Mouse (Mus musculus): ENCODE results near the gene Arid3b. TPM values are rescaled to one million over a fixed set of nuclear protein-coding genes. Genes with fewer than 3 reads are reported as not detected.

The Arid3b gene
- total RNA-seq, 4 experiments from 2014 or later: 2.9 to 5.4 (median 3.4) TPM

- no peak for DNase-seq (ENCODE audit: low spot score)
These were observed 88.5 kb downstream of the Arid3b start for GRCm38 (mm10) chr9:57748137-57748536.

DNA sequence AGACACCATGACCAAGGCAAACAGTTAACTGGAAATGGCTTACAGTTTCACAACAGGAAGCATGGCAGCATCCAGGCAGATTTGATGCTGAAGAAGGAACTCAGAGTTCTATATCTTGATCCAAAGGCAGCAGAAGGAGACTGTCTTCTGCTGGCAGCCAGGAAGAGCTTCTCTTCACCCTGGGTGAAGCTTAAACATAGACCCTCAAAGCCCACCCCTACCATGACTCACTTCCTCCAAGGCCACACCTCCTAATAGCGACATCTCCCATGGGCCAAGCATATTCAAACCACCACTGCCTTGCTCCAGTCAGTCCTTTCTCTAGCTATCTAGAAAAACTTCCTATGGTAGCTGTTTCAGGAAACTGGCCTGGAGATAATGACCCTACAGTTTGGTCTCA, 89.5 kb downstream of the Arid3b start:
- DNase-seq (ENCODE audit: low spot score): no peak

GRCm38 (mm10) chr9:57744462-57745091, 92.0 kb downstream of the Arid3b start:
- no peak for DNase-seq (ENCODE audit: low spot score)

Other genes starting within 250 kb of the Arid3b start
- gene Ulk3, start 247.3 kb downstream of the Arid3b start, total RNA-seq (2022): 10 to 100 TPM in 2 of 4 experiments, 1 to 10 TPM in 2; 6.9 to 11.9 (median 10.0) TPM
- not detected for gene Cplx3, start 230.5 kb downstream of the Arid3b start, total RNA-seq (2022)
- gene Lman1l, start 216.0 kb downstream of the Arid3b start, total RNA-seq (2022): under 1 TPM in 3 of 4 experiments, not detected in 1; 0.16 to 0.32 (median 0.22) TPM
- gene Csk, start 183.2 kb downstream of the Arid3b start, total RNA-seq (2022): 10 to 100 TPM; 18.9 to 32.0 (median 27.7) TPM
- not detected for gene Cyp1a2, start 153.1 kb downstream of the Arid3b start, total RNA-seq (2022)
- gene Cyp1a1, start 148.9 kb downstream of the Arid3b start, total RNA-seq (2022): under 1 TPM in 2 of 4 experiments, not detected in 2; 0.14 to 0.69 TPM
- 1 to 10 TPM; 3.6 to 5.3 (median 4.5) TPM for gene Edc3, start 128.3 kb downstream of the Arid3b start, total RNA-seq (2022)
- 10 to 100 TPM; 23.8 to 36.5 (median 29.3) TPM for gene Clk3, start 70.9 kb downstream of the Arid3b start, total RNA-seq (2022)
- gene Ubl7, start 74.2 kb upstream of the Arid3b start, total RNA-seq (2022): 10 to 100 TPM; 72.5 to 82.8 (median 80.1) TPM
- 10 to 100 TPM; 20.4 to 24.8 (median 24.5) TPM for gene Sema7a, start 103.3 kb upstream of the Arid3b start, total RNA-seq (2022)
- under 1 TPM in 1 of 4 experiments, not detected in 3; 0.27 TPM for gene Cyp11a1, start 169.6 kb upstream of the Arid3b start, total RNA-seq (2022)
- 1 to 10 TPM in 1 of 4 experiments, under 1 TPM in 3; 0.50 to 1.5 (median 0.67) TPM for gene Stra6, start 227.0 kb upstream of the Arid3b start, total RNA-seq (2022)